Mouse (Mus musculus) lung, postnatal 0 days (tissue): ENCODE results near the gene Agt.

Source experiments
- CTCF ChIP-seq: IDR thresholded peaks from 2 replicates; pipeline ENCODE4 v1.5.1; 2016; ENCODE audit warnings: antibody characterized with exemption, mild to moderate bottlenecking
- EP300 ChIP-seq: IDR thresholded peaks from 2 replicates; pipeline ENCODE4 v1.6.1; 2016; ENCODE audit warnings: antibody characterized with exemption, mild to moderate bottlenecking, control low read depth

GRCm38 (mm10) chr8:124546815-124547214 is 22.7 kb downstream of the Agt start:
- TF ChIP-seq CTCF (no peak), EP300 (no peak)
